In the genomic region with DNA sequence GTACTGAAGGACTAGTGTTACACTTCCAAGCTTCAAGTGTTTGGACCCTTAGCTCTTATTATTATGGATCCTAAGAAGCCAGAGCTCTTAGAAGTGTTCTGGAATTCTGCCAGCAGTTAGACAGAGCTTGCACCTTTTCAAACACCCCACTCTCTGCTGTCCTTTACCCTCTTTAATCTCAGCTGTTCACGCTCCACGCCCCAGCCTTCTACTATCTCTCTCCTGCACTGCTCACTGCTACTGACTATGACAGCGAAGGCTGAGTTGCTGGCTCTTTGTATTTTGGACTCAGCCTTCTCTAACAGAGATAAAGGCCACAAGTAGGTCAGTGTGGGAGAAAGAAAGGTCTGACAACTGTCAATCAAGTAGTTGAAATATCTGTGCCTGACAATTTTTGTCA, we compare ENCODE assay signal across 20 mouse cellular contexts. TPM values are rescaled to one million over a fixed set of nuclear protein-coding genes. Genes with fewer than 3 reads are reported as not detected.
DNase-seq lines count a peak whose midpoint lies in the region; ATAC-seq and TF ChIP-seq lines count a peak whose summit lies in the region.
"Had no signal": no experiment of that assay in that cellular context is flagged by ENCODE, and none has a peak within 500 bp of the region (broad histone marks: within the 10 kb centered on the region; RNA-seq: fewer than 3 reads in every experiment).

No protein-coding gene starts in this region.

- peak; percentile 50; the same call in 1 of the 2 replicates for TF ChIP-seq EP300 in liver, postnatal 0 days (IDR thresholded peaks at IDR 0.05; ENCODE audit: low read depth)

- H3K4me3 ChIP-seq in heart, embryonic 12.5 days = no peak overlapping the region
- no peak overlapping the region for H3K4me3 ChIP-seq in intestine, embryonic 16.5 days (ENCODE audit: low read length)
- no peak overlapping the region for H3K4me3 ChIP-seq in liver, postnatal 0 days (ENCODE audit: low read depth, low read length)
- H3K4me3 ChIP-seq: embryonic facial prominence, embryonic 10.5 days; hindbrain, embryonic 10.5 days had no signal

- no peak for TF ChIP-seq CTCF in liver, postnatal 0 days (IDR thresholded peaks at IDR 0.05; ENCODE audit: low read depth)

- DNase-seq in heart, adult 9 months (ENCODE audit: low spot score in 2 of 2) = no peak
- DNase-seq in c-Kit-positive CD71-positive TER-119-negative erythroid progenitor cells, embryonic 14.5 days (ENCODE audit: low read depth) = peak; percentile 68
- peak; percentile 19 for DNase-seq in liver, postnatal 0 days
- no peak for DNase-seq in embryo, embryonic 10 days (ENCODE audit: low spot score)
- DNase-seq in left cerebral cortex, adult 9 months (ENCODE audit: low spot score in 2 of 2) = no peak
- DNase-seq: adrenal gland, adult 2 months; B cell, adult 2 months; cerebellum, adult 18-20 months; gastrocnemius, postnatal 10 days; kidney, adult 18-20 months; kidney, postnatal 25 days; lung, adult 18-20 months; midbrain, embryonic 14.5 days; right cerebral cortex, adult 18-20 months; thymus, postnatal 36 days had no signal

- no peak overlapping the region for H3K9ac ChIP-seq in heart, embryonic 12.5 days
- no peak overlapping the region for H3K9ac ChIP-seq in intestine, embryonic 16.5 days (ENCODE audit: low read depth, low read length)
- H3K9ac ChIP-seq in liver, postnatal 0 days (replicated peaks) = no peak overlapping the region

- no peaks in the 10 kb centered on the region for H3K9me3 ChIP-seq in heart, embryonic 12.5 days (replicated peaks)
- H3K9me3 ChIP-seq in intestine, embryonic 16.5 days (ENCODE audit: control insufficient read depth, low read length) = no peaks in the 10 kb centered on the region
- no peaks in the 10 kb centered on the region for H3K9me3 ChIP-seq in liver, postnatal 0 days (ENCODE audit: low read length)
- H3K9me3 ChIP-seq: embryonic facial prominence, embryonic 10.5 days; hindbrain, embryonic 10.5 days had no signal

- WGBS in heart, embryonic 12.5 days = 27% methylated on average over 3 of the region's 3 CpGs
- WGBS in intestine, embryonic 16.5 days = 63% methylated on average over 3 of the region's 3 CpGs
- 46% methylated on average over 3 of the region's 3 CpGs for WGBS in liver, postnatal 0 days (ENCODE audit: insufficient replicate concordance)

- peak overlapping the region; percentile 34; the same call in 1 of the 2 replicates for H3K27ac ChIP-seq in heart, embryonic 12.5 days (ENCODE audit: poor library complexity, severe bottlenecking)
- H3K27ac ChIP-seq in intestine, embryonic 16.5 days (ENCODE audit: low read length) = 0 out of 2 replicates have a peak overlapping the region, but pooled peaks have one; percentile 5
- H3K27ac ChIP-seq in liver, postnatal 0 days (ENCODE audit: low read depth) = no peak overlapping the region
- H3K27ac ChIP-seq: embryonic facial prominence, embryonic 10.5 days; hindbrain, embryonic 10.5 days; macrophage had no signal

- H3K4me2 ChIP-seq in heart, embryonic 12.5 days = peak overlapping the region; percentile 7; the same call in 1 of the 2 replicates
- H3K4me2 ChIP-seq in intestine, embryonic 16.5 days (ENCODE audit: low read depth, low read length) = no peak overlapping the region
- peak overlapping the region; percentile 13; the same call in 1 of the 2 replicates for H3K4me2 ChIP-seq in liver, postnatal 0 days (ENCODE audit: low read depth, low read length)

- no peaks in the 10 kb centered on the region for H3K36me3 ChIP-seq in heart, embryonic 12.5 days
- H3K36me3 ChIP-seq in intestine, embryonic 16.5 days (ENCODE audit: control insufficient read depth, insufficient read depth, low read length) = no peaks in the 10 kb centered on the region
- H3K36me3 ChIP-seq in liver, postnatal 0 days (replicated peaks; ENCODE audit: insufficient read depth, low read length) = no peaks in the 10 kb centered on the region
- H3K36me3 ChIP-seq: embryonic facial prominence, embryonic 10.5 days had no signal

- H3K27me3 ChIP-seq in heart, embryonic 12.5 days (replicated peaks) = no peaks in the 10 kb centered on the region
- H3K27me3 ChIP-seq in intestine, embryonic 16.5 days (replicated peaks; ENCODE audit: control insufficient read depth, insufficient read depth, low read length) = no peaks in the 10 kb centered on the region
- H3K27me3 ChIP-seq in liver, postnatal 0 days (ENCODE audit: insufficient read depth, low read length) = no peaks in the 10 kb centered on the region

- peak; percentile 84 for ATAC-seq in heart, embryonic 12.5 days (ENCODE audit: insufficient number of reproducible peaks, low FRiP score)
- ATAC-seq in intestine, embryonic 16.5 days = peak; percentile 93
- ATAC-seq in liver, postnatal 0 days = peak; percentile 91

- peaks cover 15% of the 10 kb centered on the region for H3K4me1 ChIP-seq in heart, embryonic 12.5 days (replicated peaks)
- peaks cover 4% of the 10 kb centered on the region; the same call in 1 of the 2 replicates for H3K4me1 ChIP-seq in intestine, embryonic 16.5 days (ENCODE audit: control insufficient read depth, insufficient read depth, low read length)
- peaks cover 15% of the 10 kb centered on the region for H3K4me1 ChIP-seq in liver, postnatal 0 days (ENCODE audit: insufficient read depth)
- H3K4me1 ChIP-seq: embryonic facial prominence, embryonic 10.5 days had no signal

RNA-seq across cellular contexts. Expression of gene Pou2f1, which starts 17.3 kb away (rescaled TPM):
- polyA plus RNA-seq in heart, embryonic 12.5 days (2016; fragmentation: Nextera tagmentation; extraction: Ambion mirVana) = 11.9 and 12.8 TPM in 2 replicates
- 8.3 and 8.4 TPM in 2 replicates for polyA plus RNA-seq in intestine, embryonic 16.5 days (2015; fragmentation: Nextera tagmentation; extraction: Ambion mirVana)
- 3.3 and 3.4 TPM in 2 replicates for polyA plus RNA-seq in liver, postnatal 0 days (2015; fragmentation: Nextera tagmentation; extraction: Ambion mirVana)

Comparison
In these comparisons a context has a peak if more than half of its experiments do, and no peak if none do; other contexts are left out.
1. DNase-seq: peak in c-Kit-positive CD71-positive TER-119-negative erythroid progenitor cells, embryonic 14.5 days (single experiment) and liver, postnatal 0 days (single experiment); none in heart, adult 9 months (0 of 2), embryo, embryonic 10 days (single experiment) and left cerebral cortex, adult 9 months (0 of 2).
2. Peak in every context shown above with its lines, with median percentiles within 50 percentile points of each other: ATAC-seq.